23 mouse cellular contexts compared by ENCODE assay signal in genomic region chr11:32684690-32685254, GRCm38 (mm10). TPM values are rescaled to one million over a fixed set of nuclear protein-coding genes. Genes with fewer than 3 reads are reported as not detected.
DNase-seq lines count a peak whose midpoint lies in the region; ATAC-seq and TF ChIP-seq lines count a peak whose summit lies in the region.
"Had no signal": no experiment of that assay in that cellular context is flagged by ENCODE, and none has a peak within 500 bp of the region (broad histone marks: within the 10 kb centered on the region; RNA-seq: fewer than 3 reads in every experiment).

No protein-coding gene starts in this region.

- H3K9me3 ChIP-seq in liver, embryonic 11.5 days (ENCODE audit: control insufficient read depth, low read length) = no peaks in the 10 kb centered on the region
- H3K9me3 ChIP-seq: embryonic facial prominence, embryonic 13.5 days; forebrain, embryonic 12.5 days; heart, embryonic 10.5 days; hindbrain, embryonic 12.5 days had no signal

- no peak for TF ChIP-seq POLR2A in liver, adult 2 months (IDR thresholded peaks at IDR 0.05; ENCODE audit: extremely low read depth, insufficient read depth, low read length)

- WGBS in liver, adult 2 months = 52% methylated on average over 3 of the region's 3 CpGs
- WGBS in liver, embryonic 11.5 days = 78% methylated on average over 3 of the region's 3 CpGs

- H3K9ac ChIP-seq in liver, adult 2 months (ENCODE audit: low read depth, low read length) = no peak overlapping the region
- H3K9ac ChIP-seq in liver, embryonic 11.5 days (ENCODE audit: low read depth, low read length) = no peak overlapping the region
- H3K9ac ChIP-seq: embryonic facial prominence, embryonic 13.5 days; forebrain, embryonic 12.5 days; hindbrain, embryonic 12.5 days had no signal

- H3K79me2 ChIP-seq in liver, adult 2 months (ENCODE audit: control insufficient read depth, insufficient read depth, low read length) = peaks cover 37% of the 10 kb centered on the region

- no peaks in the 10 kb centered on the region for H3K27me3 ChIP-seq in liver, adult 2 months (ENCODE audit: control insufficient read depth, insufficient read depth, low read length)
- no peaks in the 10 kb centered on the region for H3K27me3 ChIP-seq in liver, embryonic 11.5 days (replicated peaks; ENCODE audit: control insufficient read depth, insufficient read depth, low read length)
- H3K27me3 ChIP-seq: CH12.LX; embryonic facial prominence, embryonic 13.5 days; forebrain, embryonic 12.5 days; hindbrain, embryonic 12.5 days had no signal

- H3K36me3 ChIP-seq in liver, adult 2 months (ENCODE audit: control insufficient read depth, insufficient read depth, low read length) = no peaks in the 10 kb centered on the region
- H3K36me3 ChIP-seq in liver, embryonic 11.5 days (ENCODE audit: control insufficient read depth, insufficient read depth, low read length) = no peaks in the 10 kb centered on the region
- H3K36me3 ChIP-seq: embryonic facial prominence, embryonic 13.5 days; forebrain, embryonic 12.5 days; heart, embryonic 10.5 days; hindbrain, embryonic 12.5 days had no signal

- no peak for ATAC-seq in liver, embryonic 11.5 days (replicated peaks; ENCODE audit: low FRiP score)
- ATAC-seq: forebrain, embryonic 16.5 days; hindbrain, embryonic 16.5 days; inflammation-experienced regulatory T-cells, adult 6 months had no signal

- peaks cover 39% of the 10 kb centered on the region for H3K4me1 ChIP-seq in liver, adult 2 months (ENCODE audit: control insufficient read depth, insufficient read depth, low read length)
- peaks cover 27% of the 10 kb centered on the region for H3K4me1 ChIP-seq in liver, embryonic 11.5 days (replicated peaks; ENCODE audit: control insufficient read depth, insufficient read depth, low read length)

- H3K4me2 ChIP-seq in liver, embryonic 11.5 days = no peak overlapping the region
- H3K4me2 ChIP-seq: embryonic facial prominence, embryonic 13.5 days; forebrain, embryonic 12.5 days; hindbrain, embryonic 12.5 days had no signal

- H3K4me3 ChIP-seq in liver, adult 2 months (ENCODE audit: insufficient read depth, low read depth, low read length) = no peak overlapping the region
- H3K4me3 ChIP-seq in liver, embryonic 11.5 days (ENCODE audit: low read depth, low read length) = no peak overlapping the region
- H3K4me3 ChIP-seq: embryonic facial prominence, embryonic 13.5 days; forebrain, embryonic 12.5 days; heart, embryonic 10.5 days; hindbrain, embryonic 12.5 days had no signal

- peak; percentile 45 for DNase-seq in gastrocnemius, adult 18-20 months (ENCODE audit: low spot score)
- DNase-seq in gastrocnemius, adult 8-10 months (ENCODE audit: low spot score in 2 of 2) = no peak
- DNase-seq in kidney, adult 9 months = peak; percentile 71
- DNase-seq in kidney, adult 11 months = no peak
- peak; percentile 70 for DNase-seq in liver, adult 2 months (ENCODE audit: extremely low read depth, low read depth, low spot score)
- no peak for DNase-seq in liver, embryonic 11.5 days (ENCODE audit: low spot score)
- peak; percentile 61 for DNase-seq in brain, adult 2 months (ENCODE audit: low read depth, low spot score)
- no peak for DNase-seq in embryo, embryonic 11 days
- DNase-seq: adrenal gland, adult 8-10 months; adrenal gland, postnatal 36 days; cerebellum, adult 11-12 months; cerebellum, postnatal 14 days; heart, adult 18-20 months; heart, postnatal 10 days; heart, postnatal 4 days had no signal

- peak overlapping the region; percentile 53 for H3K27ac ChIP-seq in liver, adult 2 months (replicated peaks; ENCODE audit: insufficient read depth, low read depth, low read length)
- H3K27ac ChIP-seq in liver, embryonic 11.5 days (ENCODE audit: low read depth, low read length) = no peak overlapping the region
- H3K27ac ChIP-seq: embryonic facial prominence, embryonic 13.5 days; forebrain, embryonic 12.5 days; heart, embryonic 10.5 days; hindbrain, embryonic 12.5 days had no signal

- no peak for TF ChIP-seq CTCF in liver, adult 2 months (IDR thresholded peaks at IDR 0.05; ENCODE audit: low read depth, low read length)

RNA-seq across cellular contexts. Expression of gene Fbxw11, which starts 42.2 kb away (rescaled TPM):
- 10 to 100 TPM; 55.5 to 66.3 TPM for total RNA-seq in gastrocnemius, adult 18-20 months (2021)
- total RNA-seq in gastrocnemius, adult 8-10 months (2022) = 10 to 100 TPM; 59.8 to 72.7 (median 66.6) TPM
- 20.8 and 27.4 TPM in 2 replicates for total RNA-seq in liver, adult 2 months (2014; rRNA removed)
- 20.3 and 22.5 TPM in 2 replicates for polyA plus RNA-seq in liver, adult 2 months (2012; rRNA removed)
- polyA plus RNA-seq in liver, embryonic 11.5 days (2014; fragmentation: Nextera tagmentation; extraction: Ambion mirVana) = 44.2 and 54.1 TPM in 2 replicates

Comparison
In these comparisons a context has a peak if more than half of its experiments do, and no peak if none do; other contexts are left out.
1. DNase-seq: peak in gastrocnemius, adult 18-20 months (single experiment), kidney, adult 9 months (single experiment), liver, adult 2 months (single experiment) and brain, adult 2 months (single experiment); none in gastrocnemius, adult 8-10 months (0 of 2), kidney, adult 11 months (single experiment), liver, embryonic 11.5 days (single experiment) and embryo, embryonic 11 days (single experiment).